Mouse (Mus musculus): ENCODE measurements at regions not wholly inside any gene's neighbourhood (a gene's known extent, or its start where the extent isn't known, plus 50 kb on each side); places are given as distances from the start of the nearest gene placed in this dataset.
"Not testable (repeated sequence)": the region's sequence is repeated elsewhere in the genome, so short reads cannot be mapped to it uniquely, and the experiment has no call there.

DNA sequence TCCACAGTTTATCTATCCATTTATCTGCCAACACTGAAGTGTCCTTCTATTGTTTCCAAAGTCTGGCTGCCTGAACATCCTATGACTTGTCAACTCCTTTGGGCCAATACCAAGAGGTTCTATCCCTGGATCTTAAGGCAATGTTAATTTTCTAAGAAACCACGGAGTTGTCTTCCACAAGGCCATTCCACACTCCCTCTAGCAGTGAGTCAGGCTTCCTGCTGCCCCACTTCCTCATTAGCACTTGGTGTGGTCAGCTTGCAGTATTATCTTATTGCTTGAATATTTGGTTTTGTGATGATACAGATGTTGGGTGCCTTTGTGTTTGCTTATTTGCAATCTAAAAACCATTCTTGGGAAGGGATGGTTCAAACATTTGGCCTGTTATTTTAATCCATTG is 87.5 kb upstream of the Ppp2r2d start:
- no peak for DNase-seq (ENCODE audit: low spot score in 2 of 2)

- DNase-seq (ENCODE audit: low spot score in 2 of 2): no peak
These were observed 97.4 kb upstream of the Ppp2r2d start for GRCm38 (mm10) chr7:138748442-138748841.

GRCm38 (mm10) chr7:138746616-138747015 is 99.3 kb upstream of the Ppp2r2d start:
- no peak for DNase-seq (ENCODE audit: low spot score in 2 of 2)

- DNase-seq (ENCODE audit: low spot score in 2 of 2): no peak
These were observed 103.4 kb upstream of the Ppp2r2d start for GRCm38 (mm10) chr7:138742516-138742845.

DNA sequence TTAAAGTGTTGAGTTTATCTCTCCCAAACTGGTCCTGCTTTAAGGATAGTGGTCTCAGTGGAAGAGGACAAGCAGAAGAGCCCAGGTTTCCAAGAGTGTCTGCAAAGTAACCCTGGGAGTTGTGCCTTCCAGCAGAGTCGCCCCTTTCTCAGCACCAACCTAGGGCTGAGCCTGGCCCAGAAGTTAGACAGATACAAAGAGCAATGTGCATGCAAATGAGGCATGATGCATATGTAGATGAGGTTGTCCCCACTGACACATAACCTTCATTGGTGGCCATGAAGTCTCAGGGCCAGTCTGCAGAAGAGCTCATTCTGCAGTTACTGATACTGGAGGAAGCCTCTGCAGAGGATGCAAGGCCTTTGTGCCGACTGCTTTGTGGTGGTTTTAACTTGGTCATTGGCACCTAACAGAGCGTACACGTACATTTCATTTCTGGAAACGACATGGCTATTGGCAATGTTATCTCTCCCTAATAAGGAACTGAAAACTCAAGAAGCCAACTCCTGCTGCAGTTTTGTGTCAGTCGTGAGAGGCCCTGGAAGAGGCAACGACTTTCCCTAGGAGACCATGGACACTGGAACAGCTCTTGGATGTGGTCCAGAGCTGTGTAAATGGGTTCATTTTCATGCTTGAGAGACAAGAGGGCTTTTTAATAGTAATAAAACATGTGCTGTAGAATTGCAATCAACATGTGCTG is 103.9 kb upstream of the Ppp2r2d start:
- DNase-seq (ENCODE audit: low spot score in 2 of 2): no peak

- peak in 1 of 2 experiments; percentile 59 for DNase-seq (ENCODE audit: low spot score in 2 of 2)
These were observed 111.6 kb upstream of the Ppp2r2d start for GRCm38 (mm10) chr7:138734254-138734653.

GRCm38 (mm10) chr7:138724829-138725228 is 121.0 kb upstream of the Ppp2r2d start:
- no peak for DNase-seq (ENCODE audit: low spot score in 2 of 2)

- no peak for DNase-seq (ENCODE audit: low spot score in 2 of 2)
These were observed 126.3 kb upstream of the Ppp2r2d start for GRCm38 (mm10) chr7:138719608-138720007.

DNA sequence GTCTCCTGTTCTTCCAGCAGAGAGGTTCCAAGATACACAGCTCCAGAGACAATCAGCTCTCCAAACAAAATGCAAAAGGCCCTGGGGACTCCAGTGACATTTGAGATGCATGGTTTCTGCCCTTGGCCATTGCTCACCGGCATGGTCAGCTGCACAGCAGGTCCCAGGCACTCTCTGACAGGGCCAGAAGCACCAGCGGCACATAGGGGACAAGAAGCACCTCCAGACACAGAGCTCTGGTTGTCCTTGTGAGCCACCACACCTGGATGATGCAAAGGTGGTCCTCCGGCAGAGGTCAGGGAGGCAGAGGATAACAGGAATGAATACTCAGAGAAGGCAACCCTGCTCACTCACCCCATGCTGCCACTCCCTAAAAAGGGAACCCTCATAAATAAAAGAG is 126.8 kb upstream of the Ppp2r2d start:
- DNase-seq (ENCODE audit: low spot score in 2 of 2): no peak

DNA sequence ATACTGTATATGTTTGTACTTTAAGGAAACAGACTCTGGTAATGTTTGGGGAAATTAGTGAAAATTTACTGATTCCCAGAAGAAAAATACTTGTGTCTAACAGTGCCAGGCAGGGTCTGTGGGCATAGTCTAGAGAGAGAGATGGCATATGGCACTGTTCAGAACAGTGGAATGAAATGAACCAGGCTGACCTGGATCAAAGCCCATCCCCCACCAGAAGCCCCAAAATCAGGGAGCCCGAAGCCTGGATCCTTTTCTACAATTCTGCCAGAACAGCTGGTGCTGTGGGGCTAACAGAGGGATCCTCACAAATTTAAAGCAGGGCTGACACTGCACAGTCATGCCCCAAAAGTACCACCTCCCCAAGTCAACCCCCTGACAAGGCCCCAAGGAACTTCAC is 131.1 kb upstream of the Ppp2r2d start:
- no peak for DNase-seq (ENCODE audit: low spot score in 2 of 2)

DNA sequence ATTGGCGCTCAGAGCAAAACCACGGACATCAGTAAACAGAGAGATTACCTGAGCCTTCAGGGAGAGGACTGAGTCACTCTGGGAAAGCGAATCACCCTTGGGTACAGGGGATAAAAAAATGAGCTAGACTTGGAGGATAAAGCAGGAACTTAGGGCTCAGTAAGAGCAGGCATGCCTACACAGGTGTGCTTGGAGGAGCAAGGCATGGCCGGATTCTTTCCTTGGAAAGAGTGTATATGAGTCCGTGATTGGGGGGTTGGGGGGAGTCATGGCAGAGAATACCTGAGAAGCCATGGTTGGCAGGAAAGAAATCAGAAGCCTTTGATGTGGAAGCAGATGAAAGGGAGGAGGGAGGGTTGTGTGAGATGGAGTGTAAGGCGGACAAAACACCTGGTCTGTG is 137.5 kb upstream of the Ppp2r2d start:
- no peak for DNase-seq (ENCODE audit: low spot score in 2 of 2)

DNA sequence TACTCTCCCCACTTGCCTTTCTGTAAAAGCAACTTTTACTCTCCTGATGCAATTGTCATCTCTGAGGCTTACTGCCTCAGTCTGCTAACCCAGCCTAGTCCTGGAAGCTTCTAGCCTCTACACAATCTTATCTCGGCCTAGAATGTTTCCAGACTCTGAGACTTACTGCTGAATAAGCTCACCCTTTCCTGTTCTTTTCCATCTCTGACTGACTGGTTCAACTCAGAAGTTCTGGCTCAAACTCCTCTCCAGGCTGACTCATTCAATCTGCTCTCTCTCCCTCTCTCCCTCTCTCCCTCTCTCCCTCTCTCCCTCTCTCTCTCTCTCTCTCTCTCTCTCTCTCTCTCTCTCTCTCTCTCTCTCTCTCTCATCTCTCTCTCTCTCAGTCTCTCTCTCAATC is 146.3 kb upstream of the Ppp2r2d start:
- DNase-seq (ENCODE audit: low spot score in 2 of 2): not testable (repeated sequence)

DNA sequence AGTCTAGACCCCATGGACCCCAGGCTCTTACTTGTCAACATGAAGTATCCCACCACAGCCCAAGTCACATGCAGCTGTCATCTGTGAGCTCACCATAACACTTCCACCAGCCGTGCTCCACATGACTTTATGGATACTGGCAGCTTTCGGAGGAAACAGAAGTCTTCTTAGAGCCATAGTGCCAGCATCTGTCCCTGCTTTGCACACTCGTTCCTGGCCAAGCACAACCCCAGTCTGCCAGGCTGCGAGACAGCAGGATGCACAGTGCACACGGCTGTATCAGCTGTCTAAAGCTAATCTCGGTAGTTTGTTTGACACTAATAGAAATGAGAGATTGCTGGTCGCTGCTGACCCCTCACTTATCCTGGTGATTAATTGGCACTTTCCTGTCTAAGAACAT is 163.7 kb upstream of the Ppp2r2d start:
- DNase-seq (ENCODE audit: low spot score in 2 of 2): no peak

DNA sequence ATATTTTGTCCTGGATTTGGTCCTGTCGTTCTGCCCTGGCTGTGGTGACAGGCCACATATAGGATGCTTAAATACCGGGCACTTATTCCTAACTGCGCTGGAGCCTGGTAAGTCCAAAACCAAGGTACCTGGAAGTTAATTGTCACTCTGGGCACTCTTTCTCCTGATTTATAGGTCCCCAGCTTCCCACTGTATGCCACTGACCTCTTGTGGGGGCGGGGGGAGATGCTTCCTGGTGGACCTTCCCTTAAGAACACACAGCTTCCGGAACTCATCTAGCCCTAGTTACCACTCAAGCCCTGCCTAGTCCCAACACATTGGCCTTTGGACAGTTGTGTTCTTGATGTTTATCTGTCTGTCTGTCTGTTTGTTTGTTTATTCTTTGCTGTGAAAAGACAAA is 165.3 kb upstream of the Ppp2r2d start:
- no peak for DNase-seq (ENCODE audit: low spot score in 2 of 2)

DNA sequence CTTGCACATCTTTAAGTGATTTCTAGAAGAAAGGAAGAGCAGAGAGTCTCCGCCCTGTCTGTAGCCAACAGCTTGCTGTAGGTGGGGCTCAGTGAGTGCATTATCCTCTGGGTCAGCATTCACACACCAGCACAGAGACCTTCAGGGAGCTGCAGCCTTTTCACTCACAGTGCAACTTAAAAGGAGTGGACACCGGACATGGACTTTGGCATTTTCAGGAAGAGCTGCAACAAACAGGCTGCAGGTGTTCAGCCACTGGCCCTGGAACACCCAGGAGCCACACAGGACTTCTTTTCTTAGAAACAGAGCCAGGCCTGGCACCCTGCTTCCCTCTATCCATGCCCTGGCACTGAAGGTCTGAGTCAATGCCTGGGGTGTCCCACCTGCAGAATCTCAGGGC is 166.3 kb upstream of the Ppp2r2d start:
- DNase-seq (ENCODE audit: low spot score in 2 of 2): no peak

DNA sequence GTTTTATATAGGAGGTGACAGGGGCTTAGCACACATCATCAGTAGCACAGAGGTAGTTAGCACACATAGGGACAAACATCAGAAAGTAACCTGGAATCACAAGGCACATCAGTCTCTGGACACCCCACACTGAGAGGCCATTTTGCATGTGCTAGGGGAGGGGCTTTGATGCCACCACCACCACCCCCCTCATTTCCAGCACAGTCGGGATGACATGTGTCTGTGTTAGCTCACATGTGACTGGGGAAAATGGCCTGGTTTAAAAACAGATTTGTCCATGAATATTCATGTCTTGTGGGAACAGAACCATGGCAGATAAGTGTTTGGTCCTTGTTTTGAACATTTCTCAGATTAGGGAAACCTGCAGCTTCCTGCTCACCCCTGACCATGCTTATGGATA is 172.9 kb upstream of the Ppp2r2d start:
- no peak for DNase-seq (ENCODE audit: low spot score in 2 of 2)

DNA sequence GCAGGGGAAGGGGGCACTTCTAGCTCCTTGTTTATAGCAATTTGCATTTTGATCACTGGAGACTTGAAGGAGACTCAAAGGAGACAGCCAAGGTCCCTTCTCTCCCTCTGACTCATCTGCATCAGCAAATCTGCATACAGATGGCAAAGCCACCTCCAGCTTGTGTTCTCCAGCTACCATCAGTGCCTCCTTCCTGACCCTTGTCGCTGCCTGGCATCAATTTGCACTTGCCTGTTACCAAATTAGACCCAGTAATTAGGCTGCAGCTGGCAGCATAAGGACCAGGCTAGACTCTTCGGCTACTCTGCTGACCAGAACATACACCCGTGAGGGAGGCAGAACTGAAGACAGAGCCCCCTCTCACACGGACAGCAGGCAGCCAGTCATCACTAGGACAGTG is 177.5 kb upstream of the Ppp2r2d start:
- DNase-seq (ENCODE audit: low spot score in 2 of 2): peak; percentile 23 to 26

GRCm38 (mm10) chr7:138660124-138660523 is 185.8 kb upstream of the Ppp2r2d start:
- DNase-seq (ENCODE audit: low spot score in 2 of 2): no peak

- no peak for DNase-seq (ENCODE audit: low spot score in 2 of 2)
These were observed 188.4 kb upstream of the Ppp2r2d start for GRCm38 (mm10) chr7:138657521-138657920.

- DNase-seq (ENCODE audit: low spot score in 2 of 2): no peak
These were observed 188.8 kb upstream of the Ppp2r2d start for GRCm38 (mm10) chr7:138657076-138657475.

- DNase-seq (ENCODE audit: low spot score in 2 of 2): no peak
These were observed 189.9 kb upstream of the Ppp2r2d start for GRCm38 (mm10) chr7:138655940-138656339.

DNA sequence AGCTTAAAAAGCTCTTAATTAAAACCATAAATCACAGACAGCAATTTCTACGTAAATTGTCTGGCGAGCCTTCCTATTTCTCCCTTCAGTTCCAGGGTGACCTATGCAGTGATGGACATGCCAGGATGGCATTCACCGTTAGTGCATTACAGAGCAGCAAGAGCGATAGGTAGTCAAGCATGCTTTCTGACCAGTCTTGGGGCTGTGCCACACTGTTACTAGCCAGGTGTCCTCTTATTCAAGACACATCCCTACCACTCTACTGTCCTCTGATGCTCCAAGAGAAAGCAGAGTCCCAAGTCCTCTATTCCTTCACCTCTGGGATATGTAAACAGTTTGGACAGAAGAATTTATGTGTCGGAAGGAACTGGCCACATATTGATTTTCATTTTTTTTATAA is 194.9 kb upstream of the Ppp2r2d start:
- DNase-seq (ENCODE audit: low spot score in 2 of 2): no peak

DNA sequence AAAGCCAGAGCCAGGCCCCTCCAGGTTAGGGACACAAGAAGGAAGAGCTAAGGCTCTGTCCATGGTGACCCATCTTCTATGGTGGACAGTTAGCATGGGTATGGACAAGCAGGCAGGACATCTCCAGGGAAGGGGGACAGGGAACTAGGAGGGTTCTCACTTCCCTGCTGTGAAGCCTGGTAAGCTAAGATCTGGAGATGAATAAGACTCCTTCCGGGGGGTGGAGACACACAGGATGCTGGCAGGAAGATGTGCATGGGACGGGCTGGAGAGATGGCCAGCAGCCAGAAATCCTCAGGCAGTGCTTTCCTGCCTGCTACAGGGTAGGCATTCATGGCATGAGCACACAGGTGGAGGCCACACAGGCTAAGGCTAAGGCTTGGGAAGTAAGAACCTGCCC is 198.2 kb upstream of the Ppp2r2d start:
- DNase-seq (ENCODE audit: low spot score in 2 of 2): no peak

- DNase-seq (ENCODE audit: low spot score in 2 of 2): no peak
These were observed 205.2 kb upstream of the Ppp2r2d start for GRCm38 (mm10) chr7:138640492-138641165.
